Mouse (Mus musculus) heart, embryonic 14.5 days (tissue): ENCODE results near the gene Immp2l. TPM values are rescaled to one million over a fixed set of nuclear protein-coding genes. Genes with fewer than 3 reads are reported as not detected.

Experiments
- ATAC-seq: fragments of 200-750 bp; cut with Nextera tagmentation; 2 replicates; pipeline ENCODE4 v1.8.0; 2017; ENCODE audit warnings: low read depth, moderate TSS enrichment; ENCODE audit not compliant: insufficient number of reproducible peaks, insufficient read depth, low FRiP score
- H3K27ac ChIP-seq, 2 experiments: fragments of 200-500 bp in 1 of 2; fragments of 300-500 bp in 1 of 2; sonication (generic) in 1 of 2; replicated peaks in 1 of 2; 2 replicates each; pipeline ENCODE4 v1.5.1; 2012 to 2014; ENCODE audit warnings: low read depth in 2 of 2, low read length in 2 of 2, control low read depth in 1 of 2, mild to moderate bottlenecking in 1 of 2, mixed read lengths in 1 of 2; ENCODE audit not compliant: control insufficient read depth in 1 of 2, insufficient read depth in 1 of 2
- H3K27me3 ChIP-seq: fragments of 300-500 bp; sonication (generic); 2 replicates; pipeline ENCODE4 v1.6.1; 2014; ENCODE audit warnings: mild to moderate bottlenecking, low read length, control low read depth; ENCODE audit not compliant: control insufficient read depth, insufficient read depth
- H3K36me3 ChIP-seq: fragments of 300-500 bp; sonication (generic); 2 replicates; pipeline ENCODE4 v1.6.1; 2014; ENCODE audit warnings: mild to moderate bottlenecking, control low read depth, low read length, mixed read lengths; ENCODE audit not compliant: control insufficient read depth, insufficient read depth
- H3K4me1 ChIP-seq, 2 experiments: fragments of 200-500 bp in 1 of 2; fragments of 300-500 bp in 1 of 2; sonication (generic) in 1 of 2; 2 replicates each; pipeline ENCODE4 v1.6.1; 2012 to 2014; ENCODE audit warnings: low read length in 2 of 2, control low read depth in 1 of 2, mixed read lengths in 1 of 2; ENCODE audit not compliant: control insufficient read depth in 2 of 2, insufficient read depth in 2 of 2
- H3K4me2 ChIP-seq: fragments of 300-500 bp; sonication (generic); 2 replicates; pipeline ENCODE4 v1.6.1; 2014; ENCODE audit warnings: mild to moderate bottlenecking, low read length
- H3K4me3 ChIP-seq, 2 experiments: fragments of 200-500 bp in 1 of 2; fragments of 300-500 bp in 1 of 2; sonication (generic) in 1 of 2; 2 replicates each; pipeline ENCODE4 v1.5.1; 2012 to 2014; ENCODE audit warnings: low read length in 2 of 2, mild to moderate bottlenecking in 2 of 2, control low read depth in 1 of 2, low read depth in 1 of 2, moderate library complexity in 1 of 2; ENCODE audit not compliant: control insufficient read depth in 1 of 2, insufficient read depth in 1 of 2
- H3K9ac ChIP-seq: fragments of 300-500 bp; sonication (generic); 2 replicates; pipeline ENCODE4 v1.6.1; 2014; ENCODE audit warnings: mild to moderate bottlenecking, low read length
- H3K9me3 ChIP-seq: fragments of 300-500 bp; sonication (generic); 2 replicates; pipeline ENCODE4 v1.6.1; 2016; ENCODE audit warnings: low read length, control low read depth; ENCODE audit not compliant: control insufficient read depth
- whole genome bisulfite sequencing: fragments of 180-500 bp; shearing (Covaris S2); extraction: QIAGEN DNeasy Blood & Tissue Kit; methylation state at CpG from one replicate; pipeline ENCODE4 v1.1.7; 2014; 5-methylcytosine and 5-hydroxymethylcytosine counted together
- polyA plus RNA-seq: library from polyadenylated mRNA; unstranded; fragments of >200 nt; fragmentation: Nextera tagmentation; extraction: Ambion mirVana; gene quantifications from 2 replicates; pipeline ENCODE4 v1.2.1, GENCODE M21; 2014

The Immp2l gene
- polyA plus RNA-seq, 1 experiment from 2014 or later = 11.4 TPM

- no peak overlapping the region for H3K4me2 ChIP-seq
- no peaks in the 10 kb centered on the region for H3K27me3 ChIP-seq
- ATAC-seq = no peak
- H3K9me3 ChIP-seq = no peaks in the 10 kb centered on the region
- H3K4me3 ChIP-seq = no peak overlapping the region
- H3K27ac ChIP-seq = no peak overlapping the region
- no peaks in the 10 kb centered on the region for H3K4me1 ChIP-seq
- H3K9ac ChIP-seq = no peak overlapping the region
- H3K36me3 ChIP-seq = no peaks in the 10 kb centered on the region
- 92% methylated on average over 4 of the region's 4 CpGs for WGBS
Observed at GRCm38 (mm10) chr12:41316426-41316825, 292.5 kb downstream of the Immp2l start.

DNA sequence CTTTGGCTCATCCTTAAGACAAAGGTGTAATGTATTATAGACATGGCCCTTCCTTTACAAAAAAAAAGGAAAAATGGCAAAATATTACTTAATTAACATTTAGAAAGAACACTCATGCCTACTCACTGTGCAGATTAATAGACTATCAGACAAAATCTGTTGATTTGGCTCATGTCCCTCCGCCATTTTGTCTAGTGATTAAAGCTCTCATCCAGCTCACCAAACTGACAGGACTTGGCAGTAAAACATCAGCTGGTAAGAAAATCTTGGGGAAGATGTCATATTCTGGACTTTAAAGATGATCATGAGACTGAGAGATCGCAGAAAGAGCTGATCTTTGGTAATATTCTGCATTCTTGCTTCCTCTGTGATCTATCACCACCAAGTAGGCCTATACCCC, 293.5 kb downstream of the Immp2l start:
- WGBS = 89% methylated on average over 2 of the region's 2 CpGs
- no peaks in the 10 kb centered on the region for H3K4me1 ChIP-seq
- no peak for ATAC-seq
- no peak overlapping the region for H3K27ac ChIP-seq
- H3K9me3 ChIP-seq = no peaks in the 10 kb centered on the region
- no peaks in the 10 kb centered on the region for H3K36me3 ChIP-seq
- no peak overlapping the region for H3K9ac ChIP-seq
- no peak overlapping the region for H3K4me2 ChIP-seq
- no peaks in the 10 kb centered on the region for H3K27me3 ChIP-seq
- no peak overlapping the region for H3K4me3 ChIP-seq

GRCm38 (mm10) chr12:41322018-41322417, 298.1 kb downstream of the Immp2l start:
- H3K4me2 ChIP-seq = no peak overlapping the region
- no peaks in the 10 kb centered on the region for H3K27me3 ChIP-seq
- WGBS = 70% methylated on average over 1 of the region's 1 CpGs
- H3K4me3 ChIP-seq = no peak overlapping the region
- no peaks in the 10 kb centered on the region for H3K36me3 ChIP-seq
- H3K9me3 ChIP-seq = no peaks in the 10 kb centered on the region
- no peaks in the 10 kb centered on the region for H3K4me1 ChIP-seq
- H3K9ac ChIP-seq = no peak overlapping the region
- H3K27ac ChIP-seq = no peak overlapping the region
- ATAC-seq = no peak

GRCm38 (mm10) chr12:41324418-41324817, 300.5 kb downstream of the Immp2l start:
- H3K9me3 ChIP-seq = no peaks in the 10 kb centered on the region
- H3K4me3 ChIP-seq = no peak overlapping the region
- no peaks in the 10 kb centered on the region for H3K36me3 ChIP-seq
- no peak overlapping the region for H3K4me2 ChIP-seq
- H3K9ac ChIP-seq = no peak overlapping the region
- 66% methylated on average over 2 of the region's 2 CpGs for WGBS
- no peaks in the 10 kb centered on the region for H3K4me1 ChIP-seq
- H3K27ac ChIP-seq = no peak overlapping the region
- H3K27me3 ChIP-seq = no peaks in the 10 kb centered on the region
- no peak for ATAC-seq

GRCm38 (mm10) chr12:41325756-41326155, 301.9 kb downstream of the Immp2l start:
- no peak overlapping the region for H3K4me2 ChIP-seq
- no peak for ATAC-seq
- no peak overlapping the region for H3K27ac ChIP-seq
- no peaks in the 10 kb centered on the region for H3K36me3 ChIP-seq
- 69% methylated on average over 2 of the region's 2 CpGs for WGBS
- no peaks in the 10 kb centered on the region for H3K27me3 ChIP-seq
- no peak overlapping the region for H3K4me3 ChIP-seq
- H3K9me3 ChIP-seq = no peaks in the 10 kb centered on the region
- no peaks in the 10 kb centered on the region for H3K4me1 ChIP-seq
- no peak overlapping the region for H3K9ac ChIP-seq

DNA sequence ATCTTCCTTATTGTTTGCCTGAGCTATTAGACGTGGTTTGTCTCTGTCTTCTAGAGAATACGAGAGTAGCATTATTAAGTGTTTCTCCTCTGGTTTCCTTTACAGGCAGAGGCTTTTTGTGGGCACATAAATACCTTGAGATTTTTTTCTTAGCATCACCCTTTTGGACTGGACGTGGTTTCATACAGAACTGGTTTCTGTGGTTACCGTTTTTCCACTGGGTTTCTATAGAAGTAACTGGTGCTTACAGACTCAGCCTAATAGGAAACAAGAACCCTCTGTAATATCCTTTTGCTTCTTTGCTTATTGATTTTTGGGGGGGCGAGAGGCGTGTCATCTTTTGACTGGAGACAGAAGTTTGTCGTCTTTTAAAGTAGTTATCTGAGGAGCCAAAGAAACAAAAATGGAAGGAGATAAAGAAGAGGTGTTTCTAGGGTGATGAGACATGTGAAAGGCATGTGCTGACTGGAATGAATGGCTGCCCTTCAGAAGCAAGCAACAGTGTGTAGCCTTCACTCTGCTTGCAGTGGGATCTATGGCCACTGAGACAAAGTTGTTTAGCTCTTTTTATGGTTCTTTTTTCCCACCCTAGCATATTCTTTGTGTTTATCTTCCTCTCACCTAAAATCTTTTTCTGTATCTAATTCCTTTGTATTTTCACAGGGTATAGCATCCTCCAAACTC, 307.2 kb downstream of the Immp2l start:
- no peak for ATAC-seq
- 0 out of 4 replicates have a peak, but pooled peaks cover 0 to 4% of the 10 kb centered on the region in 2 experiments for H3K4me1 ChIP-seq
- WGBS = 44% methylated on average over 7 of the region's 7 CpGs
- H3K4me2 ChIP-seq = no peak overlapping the region
- no peak overlapping the region for H3K9ac ChIP-seq
- H3K9me3 ChIP-seq = no peaks in the 10 kb centered on the region
- no peak overlapping the region for H3K27ac ChIP-seq
- no peaks in the 10 kb centered on the region for H3K27me3 ChIP-seq
- H3K36me3 ChIP-seq = no peaks in the 10 kb centered on the region
- no peak overlapping the region for H3K4me3 ChIP-seq

DNA sequence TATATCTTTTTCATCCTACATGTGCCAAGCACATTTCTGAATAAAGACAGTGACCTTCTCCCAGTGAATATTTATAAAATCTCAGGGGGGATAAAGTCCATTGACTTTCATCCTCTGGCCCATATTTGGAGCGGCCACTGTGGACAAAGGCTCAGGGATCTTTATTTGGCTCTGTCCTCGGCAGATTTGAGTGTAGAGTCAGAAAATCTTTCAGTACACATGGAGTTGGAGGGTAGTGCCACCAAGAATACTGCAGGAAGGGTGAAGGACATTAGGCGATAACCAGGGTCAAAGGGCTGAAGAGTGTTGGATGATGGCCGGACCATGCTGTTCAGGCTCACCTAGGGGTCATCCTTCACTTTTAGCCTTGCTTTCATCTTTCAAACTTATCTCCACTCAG, 321.7 kb downstream of the Immp2l start:
- H3K9me3 ChIP-seq = no peaks in the 10 kb centered on the region
- WGBS = 76% methylated on average over 4 of the region's 4 CpGs
- H3K4me1 ChIP-seq = peaks cover 0 to 2% of the 10 kb centered on the region in 2 experiments; a peak in 2 of 4 replicates
- ATAC-seq = no peak
- H3K36me3 ChIP-seq = no peaks in the 10 kb centered on the region
- H3K9ac ChIP-seq = no peak overlapping the region
- H3K27me3 ChIP-seq = no peaks in the 10 kb centered on the region
- no peak overlapping the region for H3K4me3 ChIP-seq
- no peak overlapping the region for H3K4me2 ChIP-seq
- H3K27ac ChIP-seq = no peak overlapping the region

GRCm38 (mm10) chr12:41347494-41347893, 323.6 kb downstream of the Immp2l start:
- 97% methylated on average over 2 of the region's 2 CpGs for WGBS
- Histone ChIP-seq H3K27ac (no peak overlapping the region), H3K4me2 (no peak overlapping the region), H3K36me3 (no peaks in the 10 kb centered on the region), H3K27me3 (no peaks in the 10 kb centered on the region), H3K9me3 (no peaks in the 10 kb centered on the region), H3K4me1 (peaks cover 0 to 2% of the 10 kb centered on the region in 2 experiments; a peak in 2 of 4 replicates), H3K4me3 (no peak overlapping the region), H3K9ac (no peak overlapping the region)
- no peak for ATAC-seq
